In genomic region chr2:102986964-102987707, GRCm38 (mm10) we compare ENCODE assay signal across 15 mouse cellular contexts.
DNase-seq lines count a peak whose midpoint lies in the region; ATAC-seq lines count a peak whose summit lies in the region.
"Had no signal": no experiment of that assay in that cellular context is flagged by ENCODE, and none has a peak within 500 bp of the region (broad histone marks: within the 10 kb centered on the region; RNA-seq: fewer than 3 reads in every experiment).

No protein-coding gene starts in this region.

- 82% methylated on average over 6 of the region's 6 CpGs for WGBS in kidney, embryonic 16.5 days
- 92% methylated on average over 6 of the region's 6 CpGs for WGBS in hindbrain, embryonic 12.5 days

- no peaks in the 10 kb centered on the region for H3K9me3 ChIP-seq in kidney, embryonic 16.5 days (ENCODE audit: low read length)
- H3K9me3 ChIP-seq in megakaryocyte, embryonic 14.5 days, result peaks cover 7% of the 10 kb centered on the region; the same call in 1 of the 2 replicates
- H3K9me3 ChIP-seq in hindbrain, embryonic 12.5 days (replicated peaks), result no peaks in the 10 kb centered on the region
- H3K9me3 ChIP-seq: forebrain, embryonic 13.5 days; G1E; midbrain, embryonic 13.5 days had no signal

- peak; percentile 9 for DNase-seq in kidney, postnatal 14 days
- DNase-seq in adipocyte (ENCODE audit: low spot score), result peak; percentile 89
- no peak for DNase-seq in kidney, postnatal 25 days
- no peak for DNase-seq in layer of hippocampus, postnatal 36 days
- DNase-seq: cerebellum, adult 11 months; right cerebral cortex, adult 18-20 months; thymus, postnatal 36 days had no signal

- no peaks in the 10 kb centered on the region for H3K36me3 ChIP-seq in kidney, embryonic 16.5 days (ENCODE audit: insufficient read depth, low read length)
- H3K36me3 ChIP-seq in megakaryocyte, embryonic 14.5 days (replicated peaks; ENCODE audit: low read length), result no peaks in the 10 kb centered on the region
- no peaks in the 10 kb centered on the region for H3K36me3 ChIP-seq in hindbrain, embryonic 12.5 days
- H3K36me3 ChIP-seq: G1E; midbrain, embryonic 13.5 days had no signal

- no peak for ATAC-seq in kidney, embryonic 16.5 days (ENCODE audit: low FRiP score, low TSS enrichment)
- peak; percentile 83 for ATAC-seq in granulocyte monocyte progenitor cell, adult 5-6 weeks (replicated peaks; ENCODE audit: poor library complexity, severe bottlenecking)
- ATAC-seq in hindbrain, embryonic 12.5 days (ENCODE audit: low FRiP score), result no peak
- ATAC-seq: forebrain, embryonic 13.5 days; midbrain, embryonic 13.5 days had no signal

- H3K27ac ChIP-seq in kidney, embryonic 16.5 days (ENCODE audit: low read length), result no peak overlapping the region
- no peak overlapping the region for H3K27ac ChIP-seq in hindbrain, embryonic 12.5 days
- H3K27ac ChIP-seq: forebrain, embryonic 13.5 days; hindbrain, embryonic 14.5 days; midbrain, embryonic 13.5 days had no signal

- no peaks in the 10 kb centered on the region for H3K4me1 ChIP-seq in kidney, embryonic 16.5 days (ENCODE audit: insufficient read depth, low read length)
- H3K4me1 ChIP-seq in megakaryocyte, embryonic 14.5 days, result peaks cover 56% of the 10 kb centered on the region
- no peaks in the 10 kb centered on the region for H3K4me1 ChIP-seq in hindbrain, embryonic 12.5 days
- H3K4me1 ChIP-seq: forebrain, embryonic 13.5 days; midbrain, embryonic 13.5 days had no signal

- H3K4me2 ChIP-seq in kidney, embryonic 16.5 days (replicated peaks; ENCODE audit: low read depth, low read length), result no peak overlapping the region
- no peak overlapping the region for H3K4me2 ChIP-seq in hindbrain, embryonic 12.5 days (replicated peaks)
- H3K4me2 ChIP-seq: forebrain, embryonic 13.5 days; hindbrain, embryonic 14.5 days; midbrain, embryonic 13.5 days had no signal

- H3K9ac ChIP-seq in kidney, embryonic 16.5 days (replicated peaks; ENCODE audit: low read length), result no peak overlapping the region
- no peak overlapping the region for H3K9ac ChIP-seq in hindbrain, embryonic 12.5 days
- H3K9ac ChIP-seq: forebrain, embryonic 13.5 days; hindbrain, embryonic 14.5 days; midbrain, embryonic 13.5 days had no signal

- H3K27me3 ChIP-seq in kidney, embryonic 16.5 days (ENCODE audit: insufficient read depth, low read length), result no peaks in the 10 kb centered on the region
- H3K27me3 ChIP-seq in megakaryocyte, embryonic 14.5 days (replicated peaks), result peaks cover 6% of the 10 kb centered on the region
- H3K27me3 ChIP-seq in hindbrain, embryonic 12.5 days, result no peaks in the 10 kb centered on the region
- H3K27me3 ChIP-seq: forebrain, embryonic 13.5 days; midbrain, embryonic 13.5 days had no signal

- H3K4me3 ChIP-seq in kidney, embryonic 16.5 days (ENCODE audit: low read length), result no peak overlapping the region
- H3K4me3 ChIP-seq in megakaryocyte, embryonic 14.5 days (replicated peaks), result peak overlapping the region; percentile 25
- H3K4me3 ChIP-seq in hindbrain, embryonic 12.5 days, result no peak overlapping the region
- H3K4me3 ChIP-seq: forebrain, embryonic 13.5 days; midbrain, embryonic 13.5 days had no signal

Comparison
In these comparisons a context has a peak if more than half of its experiments do, and no peak if none do; other contexts are left out.
1. DNase-seq: peak in kidney, postnatal 14 days (single experiment) and adipocyte (single experiment); none in kidney, postnatal 25 days (0 of 2) and layer of hippocampus, postnatal 36 days (0 of 2).